Mouse (Mus musculus) macrophage (primary cell): ENCODE measurements around the gene Pik3r5. TPM values are rescaled to one million over a fixed set of nuclear protein-coding genes. Genes with fewer than 3 reads are reported as not detected.

Experiments used
- H3K27ac ChIP-seq: fragments of 350-480 bp; formaldehyde crosslinking; 2 replicates; pipeline ENCODE4 v1.9.0; 2021
- H3K36me3 ChIP-seq: fragments of 350-480 bp; formaldehyde crosslinking; 2 replicates; pipeline ENCODE4 v1.9.0; 2021; ENCODE audit errors: inconsistent target
- H3K4me3 ChIP-seq: fragments of 350-480 bp; formaldehyde crosslinking; 2 replicates; pipeline ENCODE4 v1.9.0; 2021; ENCODE audit errors: inconsistent target
- H3K79me2 ChIP-seq: fragments of 350-480 bp; formaldehyde crosslinking; 2 replicates; pipeline ENCODE4 v1.9.0; 2021; ENCODE audit errors: inconsistent target
- WGBS: methylation state at CpG from one replicate; pipeline ENCODE4 v1.1.7; 2026; ENCODE audit warnings: inconsistent platforms; ENCODE audit not compliant: missing documents; 5-methylcytosine and 5-hydroxymethylcytosine counted together
- polyA plus RNA-seq: library from polyadenylated mRNA; stranded (reverse); fragments of 250-400 nt; gene quantifications from 3 replicates; pipeline ENCODE4 v1.2.4, GENCODE M21; 2018; ENCODE audit warnings: inconsistent platforms

Gene Pik3r5
- polyA plus RNA-seq, 1 experiment from 2014 or later: 120 TPM

DNA sequence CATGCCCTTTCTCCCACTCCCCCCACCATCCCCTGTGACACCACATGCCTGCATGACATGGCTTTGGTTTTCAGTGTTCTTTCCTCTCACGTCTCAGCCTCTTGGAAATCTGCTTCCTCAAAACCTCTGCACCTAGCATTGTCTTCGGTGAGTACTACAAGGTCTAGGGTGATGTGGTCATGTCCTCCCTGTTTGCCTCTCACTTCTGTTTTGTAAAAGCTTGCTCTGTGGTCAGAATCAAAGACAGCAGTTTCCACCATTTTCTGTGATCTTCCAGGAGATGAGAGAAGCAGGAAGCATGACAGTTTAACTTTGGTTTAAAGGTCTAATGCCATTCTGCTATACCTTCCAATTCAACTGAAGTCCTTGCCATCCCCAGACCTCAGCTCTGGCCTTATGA is 15.3 kb downstream of the Pik3r5 start:
- H3K4me3 ChIP-seq: no peak overlapping the region
- peaks cover 4% of the 10 kb centered on the region; the same call in 1 of the 2 replicates for H3K36me3 ChIP-seq
- 25% methylated on average over 2 of the region's 2 CpGs for WGBS
- peak overlapping the region; percentile 98 for H3K27ac ChIP-seq
- peaks cover 100% of the 10 kb centered on the region for H3K79me2 ChIP-seq

- Histone ChIP-seq H3K79me2 (peaks cover 100% of the 10 kb centered on the region), H3K27ac (peak overlapping the region; percentile 98), H3K36me3 (peaks cover 3% of the 10 kb centered on the region; the same call in 1 of the 2 replicates), H3K4me3 (no peak overlapping the region)
- 83% methylated on average over 7 of the region's 7 CpGs for WGBS
Measured at GRCm38 (mm10) chr11:68448356-68448755, 16.4 kb downstream of the Pik3r5 start.

- 22% methylated on average over 10 of the region's 10 CpGs for WGBS
- Histone ChIP-seq H3K36me3 (peaks cover 12% of the 10 kb centered on the region; the same call in 1 of the 2 replicates), H3K27ac (peak overlapping the region; percentile 63), H3K4me3 (no peak overlapping the region), H3K79me2 (peaks cover 100% of the 10 kb centered on the region)
Measured at GRCm38 (mm10) chr11:68451282-68451735, 19.4 kb downstream of the Pik3r5 start.

- Histone ChIP-seq H3K4me3 (no peak overlapping the region), H3K79me2 (peaks cover 100% of the 10 kb centered on the region), H3K27ac (peak overlapping the region; percentile 63), H3K36me3 (peaks cover 17% of the 10 kb centered on the region; the same call in 1 of the 2 replicates)
- WGBS: 73% methylated on average over 5 of the region's 5 CpGs
Measured at GRCm38 (mm10) chr11:68451747-68452405, 20.0 kb downstream of the Pik3r5 start.

- Histone ChIP-seq H3K27ac (0 out of 2 replicates have a peak overlapping the region, but pooled peaks have one; percentile 63), H3K36me3 (peaks cover 17% of the 10 kb centered on the region; the same call in 1 of the 2 replicates), H3K79me2 (peaks cover 99% of the 10 kb centered on the region), H3K4me3 (no peak overlapping the region)
- 98% methylated on average over 8 of the region's 8 CpGs for WGBS
Measured at GRCm38 (mm10) chr11:68452740-68453139, 20.8 kb downstream of the Pik3r5 start.

DNA sequence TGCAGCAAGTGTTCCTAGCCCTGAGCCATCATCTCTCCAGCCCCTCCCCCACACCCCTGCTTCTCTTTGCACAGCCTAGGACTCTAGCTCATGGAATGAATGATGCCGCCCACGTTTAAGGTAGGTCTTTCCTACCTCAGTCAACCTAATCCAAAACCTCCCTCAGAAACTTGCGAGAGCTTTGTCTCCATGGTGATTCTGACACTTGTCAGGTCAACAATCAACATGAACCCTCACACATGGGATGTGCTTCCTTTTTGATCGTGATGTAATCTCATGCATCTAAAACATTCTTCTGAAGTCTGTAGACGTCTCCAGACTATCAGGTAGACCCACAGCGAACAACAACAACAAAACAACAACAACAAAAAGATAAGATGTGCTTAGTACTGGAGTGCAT is 21.4 kb downstream of the Pik3r5 start:
- H3K36me3 ChIP-seq: peaks cover 17% of the 10 kb centered on the region; the same call in 1 of the 2 replicates
- H3K79me2 ChIP-seq: peaks cover 93% of the 10 kb centered on the region
- H3K27ac ChIP-seq: no peak overlapping the region
- WGBS: 84% methylated on average over 6 of the region's 6 CpGs
- no peak overlapping the region for H3K4me3 ChIP-seq

DNA sequence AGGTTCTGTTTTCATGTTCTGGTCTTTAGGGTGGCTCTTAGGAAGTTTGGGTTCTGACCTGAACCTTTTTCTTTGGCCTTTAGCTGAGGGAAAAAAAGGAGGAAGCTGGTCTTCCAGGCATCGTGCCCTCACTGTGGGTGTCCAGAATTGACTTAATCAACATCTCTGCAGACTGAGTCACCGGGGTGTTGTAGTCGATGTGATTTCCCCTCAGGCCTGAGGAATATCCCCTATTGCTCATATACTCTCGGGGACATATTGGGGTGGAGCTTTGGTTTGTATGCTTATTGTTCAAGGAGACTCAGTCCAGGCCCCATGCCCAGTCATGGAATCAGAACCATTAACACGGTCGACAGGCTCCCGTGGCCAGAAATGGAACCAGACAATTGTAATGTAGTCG is 26.2 kb downstream of the Pik3r5 start:
- H3K36me3 ChIP-seq: peaks cover 17% of the 10 kb centered on the region; the same call in 1 of the 2 replicates
- H3K27ac ChIP-seq: peak overlapping the region; percentile 86
- 41% methylated on average over 8 of the region's 8 CpGs for WGBS
- no peak overlapping the region for H3K4me3 ChIP-seq
- H3K79me2 ChIP-seq: peaks cover 91% of the 10 kb centered on the region

DNA sequence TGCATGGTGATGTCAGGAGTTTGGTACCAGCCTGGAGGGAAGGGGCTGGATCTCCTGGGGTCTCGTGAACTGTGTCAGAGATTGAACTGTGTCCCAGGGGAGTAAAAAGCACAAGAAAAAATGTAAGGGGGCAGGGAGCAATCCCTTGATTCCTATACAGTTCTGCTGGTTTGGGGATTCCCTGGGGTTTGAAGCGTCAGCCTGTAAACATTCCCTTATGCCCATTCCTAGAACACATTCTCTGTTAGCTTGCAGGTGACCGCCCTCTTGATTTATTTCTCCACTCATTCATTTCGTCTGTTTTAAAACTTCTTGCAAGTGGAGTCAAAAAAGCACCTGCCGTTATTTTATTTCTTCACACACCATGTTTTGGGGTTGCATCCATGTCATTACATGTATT is 27.1 kb downstream of the Pik3r5 start:
- Histone ChIP-seq H3K36me3 (peaks cover 24% of the 10 kb centered on the region; the same call in 1 of the 2 replicates), H3K27ac (peak overlapping the region; percentile 86), H3K79me2 (peaks cover 91% of the 10 kb centered on the region), H3K4me3 (no peak overlapping the region)
- 90% methylated on average over 5 of the region's 5 CpGs for WGBS

DNA sequence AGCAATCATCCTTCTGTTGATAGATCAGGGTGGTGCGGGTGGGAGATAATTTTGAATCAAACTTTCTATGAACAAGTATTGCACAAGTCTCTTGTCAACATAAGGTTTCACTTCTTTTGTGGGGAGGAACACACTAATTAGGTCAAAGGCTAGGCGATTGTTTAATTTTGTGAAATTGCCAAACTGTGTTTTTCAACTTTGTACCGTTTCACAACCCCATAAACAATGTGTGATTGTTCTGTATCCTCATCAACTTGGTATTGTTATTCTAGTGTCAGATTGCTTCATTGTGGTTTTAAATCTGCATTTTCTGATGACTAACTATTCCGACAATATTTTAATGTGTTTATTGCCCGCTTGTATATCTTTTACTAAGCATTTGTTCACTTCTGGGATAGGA is 27.6 kb downstream of the Pik3r5 start:
- peak overlapping the region; percentile 86 for H3K27ac ChIP-seq
- 38% methylated on average over 5 of the region's 5 CpGs for WGBS
- peaks cover 20% of the 10 kb centered on the region; the same call in 1 of the 2 replicates for H3K36me3 ChIP-seq
- H3K4me3 ChIP-seq: no peak overlapping the region
- H3K79me2 ChIP-seq: peaks cover 91% of the 10 kb centered on the region

GRCm38 (mm10) chr11:68462716-68463115 is 30.8 kb downstream of the Pik3r5 start:
- WGBS: 91% methylated on average over 3 of the region's 3 CpGs
- no peak overlapping the region for H3K27ac ChIP-seq
- H3K36me3 ChIP-seq: peaks cover 8% of the 10 kb centered on the region; the same call in 1 of the 2 replicates
- peaks cover 92% of the 10 kb centered on the region for H3K79me2 ChIP-seq
- no peak overlapping the region for H3K4me3 ChIP-seq

DNA sequence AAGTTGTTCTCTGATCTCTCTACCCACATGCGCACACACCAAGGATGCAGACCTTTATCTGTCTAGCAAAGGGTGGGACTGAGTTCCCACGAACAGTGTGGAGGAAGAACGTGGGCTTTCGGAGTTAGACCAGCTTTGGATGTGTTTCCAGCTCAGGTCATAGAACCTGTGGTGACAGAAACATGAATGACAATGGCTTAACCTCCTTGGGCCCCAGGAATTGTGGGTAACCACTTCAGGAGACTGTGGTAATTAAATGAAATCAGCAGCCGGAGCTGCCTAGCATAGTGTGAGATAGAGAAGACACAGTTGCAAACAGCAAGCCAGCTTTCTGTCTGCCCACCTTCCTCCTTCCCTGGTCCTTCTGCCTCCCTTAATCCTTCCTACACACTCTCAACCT is 32.3 kb downstream of the Pik3r5 start:
- H3K79me2 ChIP-seq: peaks cover 97% of the 10 kb centered on the region
- peaks cover 14% of the 10 kb centered on the region; the same call in 1 of the 2 replicates for H3K36me3 ChIP-seq
- WGBS: 94% methylated on average over 5 of the region's 5 CpGs
- H3K27ac ChIP-seq: no peak overlapping the region
- H3K4me3 ChIP-seq: no peak overlapping the region

GRCm38 (mm10) chr11:68465090-68465489 is 33.2 kb downstream of the Pik3r5 start:
- H3K27ac ChIP-seq: no peak overlapping the region
- WGBS: 50% methylated on average over 2 of the region's 2 CpGs
- peaks cover 97% of the 10 kb centered on the region for H3K79me2 ChIP-seq
- no peak overlapping the region for H3K4me3 ChIP-seq
- H3K36me3 ChIP-seq: peaks cover 22% of the 10 kb centered on the region; the same call in 1 of the 2 replicates

- H3K36me3 ChIP-seq: peaks cover 23% of the 10 kb centered on the region; the same call in 1 of the 2 replicates
- 90% methylated on average over 7 of the region's 7 CpGs for WGBS
- peak overlapping the region; percentile 92 for H3K27ac ChIP-seq
- H3K79me2 ChIP-seq: peaks cover 99% of the 10 kb centered on the region
- no peak overlapping the region for H3K4me3 ChIP-seq
Measured at GRCm38 (mm10) chr11:68467441-68467840, 35.5 kb downstream of the Pik3r5 start.

- H3K4me3 ChIP-seq: no peak overlapping the region
- peaks cover 23% of the 10 kb centered on the region; the same call in 1 of the 2 replicates for H3K36me3 ChIP-seq
- WGBS: 40% methylated on average over 9 of the region's 9 CpGs
- H3K79me2 ChIP-seq: peaks cover 99% of the 10 kb centered on the region
- peak overlapping the region; percentile 92 for H3K27ac ChIP-seq
Measured at GRCm38 (mm10) chr11:68467962-68468612, 36.2 kb downstream of the Pik3r5 start.

DNA sequence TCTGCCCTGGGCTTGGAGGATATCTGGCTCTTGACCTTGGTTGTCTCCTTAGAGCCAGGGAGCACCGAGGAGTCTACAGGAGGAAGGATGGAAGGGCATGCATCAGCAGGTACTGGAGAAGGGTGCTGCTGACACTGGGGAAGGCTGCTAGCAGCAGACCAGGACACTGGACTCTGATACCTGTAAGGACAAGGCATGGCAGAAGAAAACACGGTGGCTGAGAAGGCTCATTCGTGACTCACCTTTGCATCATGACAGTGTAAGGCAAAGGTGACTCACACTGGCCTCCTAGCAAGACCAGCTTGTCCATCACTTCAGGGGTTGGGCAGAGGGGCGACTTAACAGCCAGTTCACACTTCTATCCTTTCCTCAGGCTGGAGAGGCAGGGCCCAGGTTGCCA is 37.0 kb downstream of the Pik3r5 start:
- Histone ChIP-seq H3K79me2 (peaks cover 99% of the 10 kb centered on the region), H3K27ac (peak overlapping the region; percentile 92), H3K4me3 (no peak overlapping the region), H3K36me3 (peaks cover 19% of the 10 kb centered on the region; the same call in 1 of the 2 replicates)
- 83% methylated on average over 4 of the region's 4 CpGs for WGBS
